Mouse (Mus musculus) lung, postnatal 0 days (tissue): ENCODE measurements around the gene Esrp2. TPM values are rescaled to one million over a fixed set of nuclear protein-coding genes. Genes with fewer than 3 reads are reported as not detected.

Experiments
- ATAC-seq: fragments of 200-750 bp; cut with Nextera tagmentation; 2 replicates; pipeline ENCODE4 v1.8.0; 2017; ENCODE audit warnings: moderate library complexity
- DNase-seq: peaks from one replicate; pipeline ENCODE4 v3.0.0-alpha.2; 2016; ENCODE audit warnings: low spot score
- H3K27ac ChIP-seq: fragments of 300-500 bp; sonication (generic); 2 replicates; pipeline ENCODE4 v1.5.1; 2014; ENCODE audit warnings: antibody characterized with exemption, mild to moderate bottlenecking, low read length, mixed read lengths
- H3K27me3 ChIP-seq: fragments of 300-500 bp; sonication (generic); replicated peaks from 2 replicates; pipeline ENCODE4 v1.6.1; 2014; ENCODE audit warnings: low read length, mixed read lengths; ENCODE audit not compliant: insufficient read depth
- H3K36me3 ChIP-seq: fragments of 300-500 bp; sonication (generic); 2 replicates; pipeline ENCODE4 v1.6.1; 2014; ENCODE audit warnings: low read length, mixed read lengths; ENCODE audit not compliant: insufficient read depth
- H3K4me1 ChIP-seq: fragments of 300-500 bp; sonication (generic); 2 replicates; pipeline ENCODE4 v1.6.1; 2014; ENCODE audit warnings: antibody characterized with exemption, low read depth, low read length, mixed read lengths; ENCODE audit not compliant: insufficient read depth
- H3K4me2 ChIP-seq: fragments of 300-500 bp; sonication (generic); replicated peaks from 2 replicates; pipeline ENCODE4 v1.6.1; 2014; ENCODE audit warnings: low read depth, mild to moderate bottlenecking, low read length, moderate library complexity, mixed read lengths
- H3K4me3 ChIP-seq: fragments of 300-500 bp; sonication (generic); 2 replicates; pipeline ENCODE4 v1.5.1; 2014; ENCODE audit warnings: low read depth, low read length
- H3K9ac ChIP-seq: fragments of 300-500 bp; sonication (generic); replicated peaks from 2 replicates; pipeline ENCODE4 v1.6.1; 2014; ENCODE audit warnings: low read depth, mild to moderate bottlenecking
- H3K9me3 ChIP-seq: fragments of 300-500 bp; sonication (generic); 2 replicates; pipeline ENCODE4 v1.6.1; 2016; ENCODE audit warnings: low read length, mixed read lengths
- CTCF ChIP-seq: IDR thresholded peaks from 2 replicates; pipeline ENCODE4 v1.5.1; 2016; ENCODE audit warnings: antibody characterized with exemption, mild to moderate bottlenecking
- EP300 ChIP-seq: IDR thresholded peaks from 2 replicates; pipeline ENCODE4 v1.6.1; 2016; ENCODE audit warnings: antibody characterized with exemption, mild to moderate bottlenecking, control low read depth
- WGBS: fragments of 180-500 bp; shearing (Covaris S2); extraction: QIAGEN DNeasy Blood & Tissue Kit; methylation state at CpG from one replicate; pipeline ENCODE4 v1.1.7; 2014; 5-methylcytosine and 5-hydroxymethylcytosine counted together
- polyA plus RNA-seq: library from polyadenylated mRNA; unstranded; fragments of >200 nt; fragmentation: Nextera tagmentation; extraction: Ambion mirVana; gene quantifications from 2 replicates; pipeline ENCODE4 v1.2.1, GENCODE M21; 2015

Esrp2 gene
- polyA plus RNA-seq, 1 experiment from 2014 or later, result 38.4 TPM

- H3K9me3 ChIP-seq, result no peaks in the 10 kb centered on the region
- H3K4me1 ChIP-seq, result no peaks in the 10 kb centered on the region
- H3K4me2 ChIP-seq, result no peak overlapping the region
- TF ChIP-seq CTCF (no peak), EP300 (no peak)
- 90% methylated on average over 2 of the region's 2 CpGs for WGBS
- H3K27ac ChIP-seq, result no peak overlapping the region
- peaks cover 20% of the 10 kb centered on the region for H3K36me3 ChIP-seq
- no peak overlapping the region for H3K9ac ChIP-seq
- no peak overlapping the region for H3K4me3 ChIP-seq
- H3K27me3 ChIP-seq, result no peaks in the 10 kb centered on the region
- ATAC-seq (no peak), DNase-seq (no peak)
These were observed 32.9 kb downstream of the Esrp2 start for GRCm38 (mm10) chr8:106103888-106104287.

- H3K9me3 ChIP-seq, result no peaks in the 10 kb centered on the region
- H3K27me3 ChIP-seq, result no peaks in the 10 kb centered on the region
- H3K36me3 ChIP-seq, result peaks cover 15% of the 10 kb centered on the region
- H3K9ac ChIP-seq, result no peak overlapping the region
- WGBS, result 79% methylated on average over 4 of the region's 4 CpGs
- no peak overlapping the region for H3K27ac ChIP-seq
- no peak for ATAC-seq
- no peak overlapping the region for H3K4me3 ChIP-seq
- no peaks in the 10 kb centered on the region for H3K4me1 ChIP-seq
- H3K4me2 ChIP-seq, result no peak overlapping the region
- DNase-seq, result no peak
- no peak for TF ChIP-seq CTCF
- TF ChIP-seq EP300, result no peak
These were observed 34.5 kb downstream of the Esrp2 start for GRCm38 (mm10) chr8:106102321-106102720.

Other genes with a start within 250 kb of the Esrp2 start
- 0.27 and 0.48 TPM in 2 replicates for gene Nrn1l, start 243.4 kb downstream of the Esrp2 start, polyA plus RNA-seq
- 19.0 and 21.5 TPM in 2 replicates for gene Pskh1, start 236.5 kb downstream of the Esrp2 start, polyA plus RNA-seq
- gene Ctrl, start 203.1 kb downstream of the Esrp2 start, polyA plus RNA-seq, result 0.42 and 0.54 TPM in 2 replicates
- 75.9 and 77.2 TPM in 2 replicates for gene Psmb10, start 198.5 kb downstream of the Esrp2 start, polyA plus RNA-seq
- 0.63 and 0.74 TPM in 2 replicates for gene Lcat, start 193.6 kb downstream of the Esrp2 start, polyA plus RNA-seq
- gene Slc12a4, start 170.9 kb downstream of the Esrp2 start, polyA plus RNA-seq, result 29.2 and 33.9 TPM in 2 replicates
- gene Dpep3, start 157.5 kb downstream of the Esrp2 start, polyA plus RNA-seq, result 0.13 TPM in 1 of 2 replicates, not detected in the other
- gene Dus2, start 145.6 kb downstream of the Esrp2 start, polyA plus RNA-seq, result 7.4 and 8.8 TPM in 2 replicates
- 0.12 TPM in 1 of 2 replicates, not detected in the other for gene Dpep2nb, start 131.0 kb downstream of the Esrp2 start, polyA plus RNA-seq
- 10.5 and 11.4 TPM in 2 replicates for gene Ddx28, start 125.1 kb downstream of the Esrp2 start, polyA plus RNA-seq
- gene Nfatc3, start 78.1 kb downstream of the Esrp2 start, polyA plus RNA-seq, result 3.4 and 4.2 TPM in 2 replicates
- gene Pla2g15, start 13.4 kb upstream of the Esrp2 start, polyA plus RNA-seq, result 10.6 and 10.8 TPM in 2 replicates
- 38.9 and 39.7 TPM in 2 replicates for gene Slc7a6, start 31.9 kb upstream of the Esrp2 start, polyA plus RNA-seq
- gene Slc7a6os, start 74.0 kb upstream of the Esrp2 start, polyA plus RNA-seq, result 19.0 and 22.6 TPM in 2 replicates
- 19.4 and 19.5 TPM in 2 replicates for gene Prmt7, start 74.0 kb upstream of the Esrp2 start, polyA plus RNA-seq
- gene Smpd3, start 201.0 kb upstream of the Esrp2 start, polyA plus RNA-seq, result 1.5 and 1.7 TPM in 2 replicates